ENCODE assay signal across 16 mouse cellular contexts in the genomic region with DNA sequence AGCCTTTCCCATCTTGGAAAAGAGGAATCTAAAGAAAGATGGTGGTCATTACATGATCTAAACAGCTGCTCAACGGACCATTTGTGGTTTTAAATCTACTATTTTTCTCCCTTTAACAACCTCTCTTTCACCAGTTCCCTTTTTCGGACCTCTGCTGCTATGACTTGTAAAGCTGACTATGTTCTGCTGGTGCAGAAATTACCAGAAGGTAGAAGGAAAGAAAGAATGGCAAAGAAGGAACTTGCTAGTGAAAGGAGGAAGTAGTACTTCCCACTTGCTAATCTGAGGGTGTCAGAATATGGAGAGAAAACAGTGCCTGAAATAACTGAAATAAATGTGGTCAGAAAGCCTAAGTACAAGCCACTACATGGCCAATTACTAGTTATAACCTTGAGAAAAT.
"Had no signal": no experiment of that assay in that cellular context is flagged by ENCODE, and none has a peak within 500 bp of the region (broad histone marks: within the 10 kb centered on the region; RNA-seq: fewer than 3 reads in every experiment).

No protein-coding gene starts in this region.

- H3K27ac ChIP-seq: kidney, embryonic 15.5 days; left cerebral cortex, adult 2 months; limb, embryonic 10.5 days; liver, embryonic 15.5 days; midbrain, embryonic 12.5 days; neural tube, embryonic 15.5 days; stomach, postnatal 0 days had no signal

- H3K4me3 ChIP-seq: kidney, embryonic 15.5 days; left cerebral cortex, adult 2 months; limb, embryonic 10.5 days; liver, embryonic 15.5 days; megakaryocyte, embryonic 14.5 days; midbrain, embryonic 12.5 days; myocyte; neural tube, embryonic 15.5 days had no signal

- H3K9me3 ChIP-seq: kidney, embryonic 15.5 days; limb, embryonic 10.5 days; liver, embryonic 15.5 days; megakaryocyte, embryonic 14.5 days; midbrain, embryonic 12.5 days; neural tube, embryonic 15.5 days had no signal

- H3K9ac ChIP-seq: kidney, embryonic 15.5 days; liver, embryonic 15.5 days; midbrain, embryonic 12.5 days; neural tube, embryonic 15.5 days had no signal

- ATAC-seq: lung, postnatal 0 days had no signal

- H3K27me3 ChIP-seq: kidney, embryonic 15.5 days; liver, embryonic 15.5 days; megakaryocyte, embryonic 14.5 days; midbrain, embryonic 12.5 days; neural tube, embryonic 15.5 days had no signal

- DNase-seq: kidney, adult 2 months; kidney, postnatal 14 days; lung, adult 2 months; lung, postnatal 36 days; thymus, postnatal 14 days had no signal

- H3K36me3 ChIP-seq: kidney, embryonic 15.5 days; limb, embryonic 10.5 days; liver, embryonic 15.5 days; midbrain, embryonic 12.5 days; neural tube, embryonic 15.5 days had no signal

- H3K4me1 ChIP-seq: kidney, embryonic 15.5 days; limb, embryonic 10.5 days; liver, embryonic 15.5 days; megakaryocyte, embryonic 14.5 days; midbrain, embryonic 12.5 days; neural tube, embryonic 15.5 days had no signal

- H3K4me2 ChIP-seq: kidney, embryonic 15.5 days; liver, embryonic 11.5 days; liver, embryonic 15.5 days; midbrain, embryonic 12.5 days; neural tube, embryonic 15.5 days had no signal
